38 mouse cellular contexts compared by ENCODE assay signal in the genomic region with DNA sequence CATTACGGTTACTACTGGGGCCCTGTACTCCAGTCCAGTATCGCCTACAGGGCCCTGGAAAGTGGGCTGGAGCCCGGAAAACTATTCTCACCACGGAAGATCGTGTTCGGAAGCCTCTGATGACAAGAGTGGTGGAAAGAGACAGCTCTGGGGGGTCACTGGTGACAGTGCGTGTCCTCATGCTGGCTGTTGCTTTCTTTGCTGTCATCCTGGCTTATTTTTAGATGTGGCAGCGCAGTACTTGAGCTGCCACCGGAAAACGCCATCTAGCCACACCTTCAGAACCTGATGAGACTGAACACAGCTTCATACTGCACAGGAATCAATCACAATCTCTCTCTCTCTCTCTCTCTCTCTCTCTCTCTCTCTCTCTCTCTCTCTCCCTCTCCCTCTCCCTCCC. TPM values are rescaled to one million over a fixed set of nuclear protein-coding genes. Genes with fewer than 3 reads are reported as not detected.
DNase-seq lines count a peak whose midpoint lies in the region; ATAC-seq and TF ChIP-seq lines count a peak whose summit lies in the region.
"Had no signal": no experiment of that assay in that cellular context is flagged by ENCODE, and none has a peak within 500 bp of the region (broad histone marks: within the 10 kb centered on the region; RNA-seq: fewer than 3 reads in every experiment).

No protein-coding gene starts in this region.

- H3K9me3 ChIP-seq in heart, embryonic 14.5 days (ENCODE audit: control insufficient read depth, low read length): no peaks in the 10 kb centered on the region
- H3K9me3 ChIP-seq in hindbrain, embryonic 13.5 days: no peaks in the 10 kb centered on the region
- H3K9me3 ChIP-seq: embryonic facial prominence, embryonic 12.5 days; G1E; hindbrain, embryonic 12.5 days; lung, embryonic 15.5 days; midbrain, embryonic 10.5 days; midbrain, embryonic 15.5 days had no signal

- DNase-seq in gastrocnemius, adult 2 months: peak; percentile 55
- DNase-seq in gastrocnemius, postnatal 10 days: no peak
- peak; percentile 23 to 39 for DNase-seq in heart, adult 9 months (ENCODE audit: low spot score in 2 of 2)
- DNase-seq in heart, postnatal 4 days: peak; percentile 38
- DNase-seq in thymus, postnatal 36 days: no peak
- DNase-seq: adrenal gland, postnatal 10 days; cerebellum, adult 9-10 months; cerebellum, postnatal 36 days; embryo, embryonic 11 days; gastrocnemius, postnatal 25 days; kidney, adult 8-10 months; kidney, postnatal 14 days; liver; right cerebral cortex, adult 18-20 months; thymus, adult 18-20 months; thymus, postnatal 25 days had no signal

- H3K27me3 ChIP-seq in heart, embryonic 14.5 days (ENCODE audit: control insufficient read depth, insufficient read depth, low read length): no peaks in the 10 kb centered on the region
- H3K27me3 ChIP-seq in hindbrain, embryonic 13.5 days: no peaks in the 10 kb centered on the region
- H3K27me3 ChIP-seq: embryonic facial prominence, embryonic 12.5 days; hindbrain, embryonic 12.5 days; lung, embryonic 15.5 days; midbrain, embryonic 15.5 days had no signal

- H3K9ac ChIP-seq in heart, embryonic 14.5 days (ENCODE audit: low read length): peak overlapping the region; percentile 64
- H3K9ac ChIP-seq in hindbrain, embryonic 13.5 days: no peak overlapping the region
- H3K9ac ChIP-seq: embryonic facial prominence, embryonic 12.5 days; hindbrain, embryonic 12.5 days; lung, embryonic 15.5 days; midbrain, embryonic 15.5 days had no signal

- peak overlapping the region; percentile 61 for H3K4me2 ChIP-seq in heart, embryonic 14.5 days (ENCODE audit: low read length)
- H3K4me2 ChIP-seq in hindbrain, embryonic 13.5 days: no peak overlapping the region
- H3K4me2 ChIP-seq: embryonic facial prominence, embryonic 12.5 days; hindbrain, embryonic 12.5 days; lung, embryonic 15.5 days; midbrain, embryonic 15.5 days had no signal

- peak; percentile 55 for ATAC-seq in heart, embryonic 14.5 days (ENCODE audit: insufficient number of reproducible peaks, insufficient read depth, low FRiP score, low read depth)
- ATAC-seq in hindbrain, embryonic 13.5 days (ENCODE audit: low FRiP score): no peak
- ATAC-seq: forebrain, embryonic 14.5 days; intestine, embryonic 16.5 days; midbrain, embryonic 15.5 days had no signal

- intact Hi-C loops in gastrocnemius, adult 2 months (cut with DNase I): no loop called here

- 24% methylated on average over 10 of the region's 10 CpGs for WGBS in heart, embryonic 14.5 days
- 82% methylated on average over 10 of the region's 10 CpGs for WGBS in hindbrain, embryonic 13.5 days

- no peaks in the 10 kb centered on the region for H3K36me3 ChIP-seq in heart, embryonic 14.5 days (ENCODE audit: control insufficient read depth, insufficient read depth, low read length)
- no peaks in the 10 kb centered on the region for H3K36me3 ChIP-seq in hindbrain, embryonic 13.5 days
- H3K36me3 ChIP-seq: embryonic facial prominence, embryonic 12.5 days; G1E; hindbrain, embryonic 12.5 days; lung, embryonic 15.5 days; midbrain, embryonic 10.5 days; midbrain, embryonic 15.5 days had no signal

- no peak for TF ChIP-seq CTCF in gastrocnemius, adult 2 months (IDR thresholded peaks at IDR 0.05)

- peaks cover 12 to 17% of the 10 kb centered on the region in 2 experiments for H3K4me1 ChIP-seq in heart, embryonic 14.5 days (ENCODE audit: control insufficient read depth in 2 of 2, insufficient read depth in 2 of 2, low read length in 2 of 2)
- H3K4me1 ChIP-seq in hindbrain, embryonic 13.5 days (replicated peaks): no peaks in the 10 kb centered on the region
- H3K4me1 ChIP-seq: embryonic facial prominence, embryonic 12.5 days; hindbrain, embryonic 12.5 days; lung, embryonic 15.5 days; midbrain, embryonic 10.5 days; midbrain, embryonic 15.5 days had no signal

- peak overlapping the region; percentile 95 for H3K27ac ChIP-seq in gastrocnemius, adult 2 months
- peak overlapping the region; percentile 84 to 86 for H3K27ac ChIP-seq in heart, embryonic 14.5 days (replicated peaks in 1 of 2; ENCODE audit: control insufficient read depth in 1 of 2, insufficient read depth in 1 of 2, low read depth in 2 of 2, low read length in 2 of 2)
- no peak overlapping the region for H3K27ac ChIP-seq in hindbrain, embryonic 13.5 days
- H3K27ac ChIP-seq: embryonic facial prominence, embryonic 12.5 days; hindbrain, embryonic 12.5 days; lung, embryonic 15.5 days; midbrain, embryonic 10.5 days; midbrain, embryonic 15.5 days; stomach, postnatal 0 days had no signal

- peak overlapping the region; percentile 70 for H3K4me3 ChIP-seq in gastrocnemius, adult 2 months
- peak overlapping the region; percentile 12 to 16; a peak in 3 of 4 replicates for H3K4me3 ChIP-seq in heart, embryonic 14.5 days (ENCODE audit: control insufficient read depth in 1 of 2, insufficient read depth in 1 of 2, low read depth in 1 of 2, low read length in 2 of 2)
- H3K4me3 ChIP-seq in hindbrain, embryonic 13.5 days: no peak overlapping the region
- H3K4me3 ChIP-seq: embryonic facial prominence, embryonic 12.5 days; hindbrain, embryonic 12.5 days; lung, embryonic 15.5 days; midbrain, embryonic 10.5 days; midbrain, embryonic 15.5 days had no signal

RNA-seq across cellular contexts. Expression of gene Prkab2, which starts 6.4 kb away (rescaled TPM):
- total RNA-seq in gastrocnemius, adult 2 months (2021): 100 to 1,000 TPM; 137 to 243 TPM
- total RNA-seq in gastrocnemius, postnatal 10 days (2021): 10 to 100 TPM; 58.2 to 66.6 TPM
- 14.1 and 14.4 TPM in 2 replicates for polyA plus RNA-seq in heart, embryonic 14.5 days (2014; fragmentation: Nextera tagmentation; extraction: Ambion mirVana)
- 10 to 100 TPM; 17.0 to 18.5 TPM for total RNA-seq in heart, postnatal 4 days (2021)
- polyA plus RNA-seq in hindbrain, embryonic 13.5 days (2015; fragmentation: Nextera tagmentation; extraction: Ambion mirVana): 9.2 and 9.7 TPM in 2 replicates

RNA-seq across cellular contexts. Expression of gene Gm17651, which starts 22.9 kb away (rescaled TPM):
- not detected for total RNA-seq in gastrocnemius, adult 2 months (2021)
- not detected for total RNA-seq in gastrocnemius, postnatal 10 days (2021)
- polyA plus RNA-seq in heart, embryonic 14.5 days (2014; fragmentation: Nextera tagmentation; extraction: Ambion mirVana): not detected in 2 replicates
- not detected for total RNA-seq in heart, postnatal 4 days (2021)
- polyA plus RNA-seq in hindbrain, embryonic 13.5 days (2015; fragmentation: Nextera tagmentation; extraction: Ambion mirVana): not detected in 2 replicates
- total RNA-seq: adrenal gland, postnatal 10 days; G1E; gastrocnemius, postnatal 25 days; heart, postnatal 14 days; layer of hippocampus, postnatal 10 days; left cerebral cortex, adult 18-20 months; left cerebral cortex, postnatal 14 days; megakaryocyte progenitor cell, adult 5-6 weeks; neutrophil, adult 5-6 weeks had no signal
- polyA plus RNA-seq: embryonic facial prominence, embryonic 12.5 days; forebrain, embryonic 14.5 days; frontal cortex, adult 2 months; G1E; hindbrain, embryonic 12.5 days; intestine, embryonic 16.5 days; limb, embryonic 11.5 days; liver, embryonic 16.5 days; lung, embryonic 15.5 days; midbrain, embryonic 10.5 days; midbrain, embryonic 15.5 days; neural tube, embryonic 11.5 days; spleen, adult 2 months; stomach, postnatal 0 days had no signal

RNA-seq across cellular contexts. Expression of gene Fmo5, which starts 23.0 kb away (rescaled TPM):
- 1 to 10 TPM; 6.5 to 7.3 TPM for total RNA-seq in gastrocnemius, adult 2 months (2021)
- total RNA-seq in gastrocnemius, postnatal 10 days (2021): 1 to 10 TPM; 3.8 to 4.5 TPM
- 3.6 and 3.7 TPM in 2 replicates for polyA plus RNA-seq in heart, embryonic 14.5 days (2014; fragmentation: Nextera tagmentation; extraction: Ambion mirVana)
- total RNA-seq in heart, postnatal 4 days (2021): 1 to 10 TPM; 4.9 TPM
- polyA plus RNA-seq in hindbrain, embryonic 13.5 days (2015; fragmentation: Nextera tagmentation; extraction: Ambion mirVana): 0.57 and 0.69 TPM in 2 replicates

RNA-seq across cellular contexts. Expression of gene Chd1l, which starts 41.6 kb away (rescaled TPM):
- total RNA-seq in gastrocnemius, adult 2 months (2021): 10 to 100 TPM; 10.6 to 11.5 TPM
- 10 to 100 TPM; 11.7 to 11.8 TPM for total RNA-seq in gastrocnemius, postnatal 10 days (2021)
- 14.0 and 15.2 TPM in 2 replicates for polyA plus RNA-seq in heart, embryonic 14.5 days (2014; fragmentation: Nextera tagmentation; extraction: Ambion mirVana)
- 10 to 100 TPM; 17.7 to 18.7 TPM for total RNA-seq in heart, postnatal 4 days (2021)
- 6.8 and 7.2 TPM in 2 replicates for polyA plus RNA-seq in hindbrain, embryonic 13.5 days (2015; fragmentation: Nextera tagmentation; extraction: Ambion mirVana)

Comparison
In these comparisons a context has a peak if more than half of its experiments do, and no peak if none do; other contexts are left out.
1. DNase-seq: peak in gastrocnemius, adult 2 months (single experiment), heart, adult 9 months (2 of 2) and heart, postnatal 4 days (single experiment); none in gastrocnemius, postnatal 10 days (single experiment) and thymus, postnatal 36 days (0 of 2).